Mouse (Mus musculus) kidney, adult 2 months (tissue): ENCODE measurements around the gene Usp33. TPM values are rescaled to one million over a fixed set of nuclear protein-coding genes. Genes with fewer than 3 reads are reported as not detected.

Source experiments
- DNase-seq: peaks from one replicate; pipeline ENCODE4 v3.0.0; 2021
- H3K27ac ChIP-seq: fragments of 200-500 bp; 2 replicates; pipeline ENCODE4 v1.5.1; 2012; ENCODE audit warnings: low read depth, low read length, control low read depth, inconsistent platforms; ENCODE audit not compliant: insufficient read depth
- H3K27me3 ChIP-seq: fragments of 200-500 bp; replicated peaks from 2 replicates; pipeline ENCODE4 v1.6.1; 2012; ENCODE audit warnings: mild to moderate bottlenecking, moderate library complexity, low read length, inconsistent platforms; ENCODE audit not compliant: control insufficient read depth, insufficient read depth
- H3K36me3 ChIP-seq: fragments of 200-500 bp; 2 replicates; pipeline ENCODE4 v1.6.1; 2012; ENCODE audit warnings: mild to moderate bottlenecking, moderate library complexity, low read length, inconsistent platforms; ENCODE audit not compliant: control insufficient read depth, insufficient read depth
- H3K4me1 ChIP-seq: fragments of 200-500 bp; 2 replicates; pipeline ENCODE4 v1.6.1; 2011; ENCODE audit warnings: low read length; ENCODE audit not compliant: control insufficient read depth, insufficient read depth
- H3K4me3 ChIP-seq: fragments of 200-500 bp; 2 replicates; pipeline ENCODE4 v1.5.1; 2011; ENCODE audit warnings: mild to moderate bottlenecking, low read depth, low read length, control low read depth; ENCODE audit not compliant: insufficient read depth
- CTCF ChIP-seq: fragments of 200-500 bp; conservative IDR thresholded peaks from 2 replicates; pipeline ENCODE4 v1.5.1; 2011; ENCODE audit warnings: low read depth, mild to moderate bottlenecking, control low read depth, low read length, moderate library complexity, mixed read lengths; ENCODE audit not compliant: insufficient read depth, insufficient read length
- POLR2A ChIP-seq: fragments of 200-500 bp; IDR thresholded peaks from one replicate; pipeline ENCODE4 v1.6.1; 2011; ENCODE audit warnings: low read depth, low read length, control low read depth
- WGBS: fragments of 180-500 bp; shearing (Covaris S2); methylation state at CpG from one replicate; pipeline ENCODE4 v1.1.7; 2018; 5-methylcytosine and 5-hydroxymethylcytosine counted together
- polyA plus RNA-seq: library from polyadenylated mRNA; depleted of rRNA; stranded (reverse); fragments of >200 nt; gene quantifications from 2 replicates; pipeline ENCODE4 v1.2.3, GENCODE M21; 2012; rRNA removed

Gene Usp33
- polyA plus RNA-seq, 1 experiment: 21.0 TPM

DNA sequence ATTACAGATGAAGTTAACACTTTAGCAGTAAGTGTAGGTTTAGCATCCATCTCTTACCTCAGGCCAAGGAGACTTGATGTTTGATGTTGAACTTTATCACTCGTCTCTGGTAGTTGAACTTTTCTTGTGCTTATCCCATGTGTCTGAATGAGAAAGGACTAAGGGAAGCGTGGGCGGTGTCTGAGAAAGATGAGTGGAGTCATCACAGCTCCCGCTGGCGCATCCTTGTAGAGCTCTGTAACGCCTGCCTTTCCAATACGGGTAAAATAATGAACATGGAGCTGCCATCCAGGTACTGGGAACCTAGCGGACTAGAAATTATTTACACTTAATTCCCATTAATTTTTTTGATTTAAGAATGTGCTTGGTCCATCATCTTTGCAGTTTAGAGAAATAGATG is 82.6 kb downstream of the Usp33 start:
- Histone ChIP-seq H3K4me1 (no peaks in the 10 kb centered on the region), H3K4me3 (no peak overlapping the region), H3K27ac (no peak overlapping the region), H3K36me3 (peaks cover 4% of the 10 kb centered on the region), H3K27me3 (no peaks in the 10 kb centered on the region)
- DNase-seq: no peak
- WGBS: 89% methylated on average over 8 of the region's 8 CpGs
- TF ChIP-seq POLR2A: no peak
- TF ChIP-seq CTCF: no peak

DNA sequence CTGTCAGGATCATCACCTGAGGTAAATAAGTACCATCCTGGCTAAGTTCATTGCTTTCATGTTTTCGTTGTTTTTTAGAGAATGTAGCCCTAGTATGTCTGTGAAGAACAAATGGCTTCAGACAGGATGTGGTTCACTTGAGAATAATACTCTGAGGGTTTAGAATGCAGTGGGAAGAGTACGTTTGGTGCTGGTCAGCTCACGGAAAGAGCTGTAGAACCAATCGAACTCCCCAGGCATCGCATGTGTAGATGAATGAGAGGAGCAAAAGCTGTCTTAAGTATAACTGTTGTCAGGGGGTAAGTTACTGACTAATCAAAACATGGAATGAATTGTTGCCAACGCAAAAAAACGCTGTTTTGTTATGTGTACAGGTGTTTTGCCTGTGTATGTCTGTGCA is 86.4 kb downstream of the Usp33 start:
- Histone ChIP-seq H3K27me3 (no peaks in the 10 kb centered on the region), H3K4me1 (peaks cover 6% of the 10 kb centered on the region; the same call in 1 of the 2 replicates), H3K27ac (no peak overlapping the region), H3K4me3 (no peak overlapping the region), H3K36me3 (peaks cover 1% of the 10 kb centered on the region; the same call in 1 of the 2 replicates)
- TF ChIP-seq POLR2A (no peak), CTCF (no peak)
- WGBS: 94% methylated on average over 7 of the region's 7 CpGs
- DNase-seq: no peak

DNA sequence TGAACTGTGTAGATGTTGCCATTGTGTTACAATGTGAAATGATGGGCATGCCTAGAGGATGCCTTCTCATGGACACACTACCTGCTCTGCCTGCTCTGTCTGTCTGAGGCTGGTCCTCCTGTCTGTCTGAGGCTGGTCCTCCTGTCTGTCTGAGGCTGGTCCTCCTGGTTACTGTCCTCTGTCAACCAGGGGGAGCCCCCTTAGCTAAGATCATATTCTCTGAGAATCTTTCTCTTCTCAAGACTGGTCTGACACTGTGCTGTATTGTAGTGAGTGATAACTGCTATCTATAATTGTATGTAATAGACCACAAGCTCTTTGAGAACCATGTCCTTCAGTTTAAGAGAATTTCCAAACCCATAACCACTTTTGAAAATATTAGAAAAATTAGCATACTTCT is 89.3 kb downstream of the Usp33 start:
- TF ChIP-seq POLR2A (no peak), CTCF (no peak)
- no peak for DNase-seq
- Histone ChIP-seq H3K4me3 (no peak overlapping the region), H3K36me3 (no peaks in the 10 kb centered on the region), H3K27me3 (no peaks in the 10 kb centered on the region), H3K4me1 (peaks cover 9% of the 10 kb centered on the region; the same call in 1 of the 2 replicates), H3K27ac (no peak overlapping the region)

DNA sequence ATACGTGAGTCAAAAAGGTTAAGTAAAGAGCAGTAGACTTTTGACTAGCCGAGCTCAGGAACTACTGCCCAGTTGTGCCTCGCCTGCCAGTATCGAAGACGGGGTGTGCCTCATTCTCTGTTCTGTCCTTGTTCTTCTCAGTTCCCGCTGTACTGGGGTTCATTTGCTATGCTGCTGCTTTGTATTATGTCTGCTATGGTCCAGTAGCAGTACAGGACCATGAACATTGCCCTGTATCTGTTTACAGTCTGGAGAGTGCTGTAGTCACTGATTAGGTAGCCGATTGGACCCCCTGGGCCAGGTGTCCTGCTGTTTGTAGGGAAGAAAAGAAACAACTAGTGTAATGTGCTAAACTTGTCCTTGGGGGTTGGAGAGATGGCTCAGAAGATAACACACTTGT is 91.8 kb downstream of the Usp33 start:
- TF ChIP-seq CTCF (no peak), POLR2A (no peak)
- Histone ChIP-seq H3K4me1 (peaks cover 9% of the 10 kb centered on the region; the same call in 1 of the 2 replicates), H3K4me3 (no peak overlapping the region), H3K36me3 (no peaks in the 10 kb centered on the region), H3K27me3 (no peaks in the 10 kb centered on the region), H3K27ac (peak overlapping the region; percentile 30; the same call in 1 of the 2 replicates)
- 62% methylated on average over 7 of the region's 7 CpGs for WGBS
- DNase-seq: peak; percentile 45

DNA sequence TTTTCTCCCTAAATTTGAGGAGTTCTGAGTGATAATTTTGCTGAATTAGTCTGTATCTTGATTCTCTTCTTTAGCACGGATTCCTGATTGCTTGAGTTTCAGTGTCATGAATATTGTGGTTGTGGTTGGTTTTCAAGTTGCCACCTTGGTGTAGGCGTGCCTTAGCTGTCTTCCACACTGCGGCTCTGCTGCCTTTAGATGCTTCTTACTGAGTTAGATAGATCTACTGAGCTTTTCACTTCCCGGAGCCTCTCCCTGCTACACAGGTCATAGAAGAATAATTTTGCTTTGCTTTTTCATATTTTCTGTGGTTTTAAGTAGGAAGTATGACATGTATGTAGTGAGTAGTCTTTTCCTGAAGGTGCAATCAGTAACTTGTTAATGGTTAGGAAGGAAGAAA is 96.5 kb downstream of the Usp33 start:
- H3K27me3 ChIP-seq: no peaks in the 10 kb centered on the region
- TF ChIP-seq CTCF (no peak), POLR2A (no peak)
- no peak for DNase-seq
- H3K27ac ChIP-seq: no peak overlapping the region
- H3K36me3 ChIP-seq: no peaks in the 10 kb centered on the region
- H3K4me1 ChIP-seq: 0 out of 2 replicates have a peak, but pooled peaks cover 3% of the 10 kb centered on the region
- 82% methylated on average over 4 of the region's 4 CpGs for WGBS
- no peak overlapping the region for H3K4me3 ChIP-seq

Other genes starting within 250 kb of the Usp33 start
- 109 and 146 TPM in 2 replicates for gene Gipc2, start 180.2 kb upstream of the Usp33 start, polyA plus RNA-seq
- gene Dnajb4, start 136.2 kb upstream of the Usp33 start, polyA plus RNA-seq: 5.5 and 9.8 TPM in 2 replicates
- gene Fubp1, start 136.1 kb upstream of the Usp33 start, polyA plus RNA-seq: 40.8 and 49.0 TPM in 2 replicates
- 0.11 and 0.38 TPM in 2 replicates for gene Nexn, start 80.1 kb upstream of the Usp33 start, polyA plus RNA-seq
- 10.1 and 10.6 TPM in 2 replicates for gene Miga1, start 6.1 kb upstream of the Usp33 start, polyA plus RNA-seq
- gene Zzz3, start 49.0 kb downstream of the Usp33 start, polyA plus RNA-seq: 19.1 and 19.5 TPM in 2 replicates